8 mouse cellular contexts compared by ENCODE assay signal in genomic region chr9:53247953-53248397, GRCm38 (mm10). TPM values are rescaled to one million over a fixed set of nuclear protein-coding genes. Genes with fewer than 3 reads are reported as not detected.
DNase-seq lines count a peak whose midpoint lies in the region; ATAC-seq and TF ChIP-seq lines count a peak whose summit lies in the region.

Ddx10 (minus strand) TSS chr9:53248053.

- no peaks in the 10 kb centered on the region for H3K36me3 ChIP-seq in ES-Bruce4 (ENCODE audit: control insufficient read depth, insufficient read depth, low read length, poor library complexity, severe bottlenecking)
- no peaks in the 10 kb centered on the region for H3K36me3 ChIP-seq in forebrain, embryonic 13.5 days (ENCODE audit: poor library complexity, severe bottlenecking)
- H3K36me3 ChIP-seq in liver, postnatal 0 days (replicated peaks; ENCODE audit: insufficient read depth, low read length), result no peaks in the 10 kb centered on the region
- no peaks in the 10 kb centered on the region for H3K36me3 ChIP-seq in neural tube, embryonic 14.5 days (ENCODE audit: control insufficient read depth, insufficient read depth, low read length)

- no peak for TF ChIP-seq EP300 in ES-Bruce4 (IDR thresholded peaks at IDR 0.05; ENCODE audit: insufficient read depth, low read depth, low read length)
- peak; percentile 34; the same call in 1 of the 2 replicates for TF ChIP-seq EP300 in liver, postnatal 0 days (IDR thresholded peaks at IDR 0.05; ENCODE audit: low read depth)

- H3K4me2 ChIP-seq in forebrain, embryonic 13.5 days, result peak within 1 kb of the TSS; percentile 96
- peak within 1 kb of the TSS; percentile 99 for H3K4me2 ChIP-seq in liver, postnatal 0 days (ENCODE audit: low read depth, low read length)
- H3K4me2 ChIP-seq in neural tube, embryonic 14.5 days (ENCODE audit: low read depth, low read length), result peak within 1 kb of the TSS; percentile 64

- TF ChIP-seq CTCF in ES-Bruce4 (IDR thresholded peaks at IDR 0.05; ENCODE audit: low read depth, low read length), result no peak
- TF ChIP-seq CTCF in liver, postnatal 0 days (IDR thresholded peaks at IDR 0.05; ENCODE audit: low read depth), result no peak

- H3K9me3 ChIP-seq in ES-Bruce4 (replicated peaks; ENCODE audit: control insufficient read depth, insufficient read depth, low read length, poor library complexity, severe bottlenecking), result no peaks in the 10 kb centered on the region
- H3K9me3 ChIP-seq in forebrain, embryonic 13.5 days (replicated peaks), result no peaks in the 10 kb centered on the region
- H3K9me3 ChIP-seq in liver, postnatal 0 days (ENCODE audit: low read length), result no peaks in the 10 kb centered on the region
- H3K9me3 ChIP-seq in neural tube, embryonic 14.5 days (ENCODE audit: control insufficient read depth, low read length), result no peaks in the 10 kb centered on the region

- no peaks in the 10 kb centered on the region for H3K4me1 ChIP-seq in ES-Bruce4 (ENCODE audit: control insufficient read depth, insufficient read depth, low read length)
- H3K4me1 ChIP-seq in forebrain, embryonic 13.5 days, result peaks cover 15% of the 10 kb centered on the region
- H3K4me1 ChIP-seq in liver, postnatal 0 days (ENCODE audit: insufficient read depth), result peaks cover 8% of the 10 kb centered on the region
- H3K4me1 ChIP-seq in neural tube, embryonic 14.5 days (ENCODE audit: control insufficient read depth, insufficient read depth, low read length), result peaks cover 13% of the 10 kb centered on the region

- DNase-seq in heart, postnatal 10 days, result peak; percentile 98 to 99
- DNase-seq in large intestine, adult 2 months (ENCODE audit: low read depth, low spot score), result peak; percentile 97
- DNase-seq in liver, postnatal 0 days, result peak; percentile 96
- peak; percentile 97 for DNase-seq in testis, postnatal 10 days (ENCODE audit: low spot score)

- peak within 1 kb of the TSS; percentile 59 for H3K9ac ChIP-seq in ES-Bruce4 (ENCODE audit: low read depth, poor library complexity, severe bottlenecking)
- peak within 1 kb of the TSS; percentile 77 for H3K9ac ChIP-seq in forebrain, embryonic 13.5 days
- peak within 1 kb of the TSS; percentile 80 for H3K9ac ChIP-seq in liver, postnatal 0 days (replicated peaks)
- peak within 1 kb of the TSS; percentile 64 for H3K9ac ChIP-seq in neural tube, embryonic 14.5 days (replicated peaks; ENCODE audit: low read depth, low read length)

- H3K27ac ChIP-seq in ES-Bruce4 (ENCODE audit: insufficient read depth, low read length), result no peak within 1 kb of the TSS
- no peak within 1 kb of the TSS for H3K27ac ChIP-seq in forebrain, embryonic 13.5 days
- 0 out of 2 replicates have a peak within 1 kb of the TSS, but pooled peaks have one; percentile 34 for H3K27ac ChIP-seq in liver, postnatal 0 days (ENCODE audit: low read depth)
- no peak within 1 kb of the TSS for H3K27ac ChIP-seq in neural tube, embryonic 14.5 days (ENCODE audit: low read depth, low read length)

- WGBS in forebrain, embryonic 13.5 days, result under 1% methylated on average over 35 of the region's 35 CpGs
- under 1% methylated on average over 35 of the region's 35 CpGs for WGBS in large intestine, adult 2 months
- WGBS in liver, postnatal 0 days (ENCODE audit: insufficient replicate concordance), result 0% methylated on average over 35 of the region's 35 CpGs
- WGBS in neural tube, embryonic 14.5 days, result under 1% methylated on average over 35 of the region's 35 CpGs

- TF ChIP-seq POLR2A in ES-Bruce4 (IDR thresholded peaks at IDR 0.05; ENCODE audit: insufficient read depth, low read length), result no peak

- intact Hi-C loops in heart, postnatal 10 days (cut with DNase I), result loop anchor here (10.0 kb wide), 1 partner anchor 417 kb away; no protein-coding TSS in a partner anchor

- no peaks in the 10 kb centered on the region for H3K27me3 ChIP-seq in ES-Bruce4 (ENCODE audit: control insufficient read depth, insufficient read depth, low read length, poor library complexity, severe bottlenecking)
- H3K27me3 ChIP-seq in forebrain, embryonic 13.5 days, result no peaks in the 10 kb centered on the region
- H3K27me3 ChIP-seq in liver, postnatal 0 days (ENCODE audit: insufficient read depth, low read length), result no peaks in the 10 kb centered on the region
- H3K27me3 ChIP-seq in neural tube, embryonic 14.5 days (ENCODE audit: control insufficient read depth, insufficient read depth, low read length), result no peaks in the 10 kb centered on the region

- H3K4me3 ChIP-seq in ES-Bruce4 (ENCODE audit: low read depth, low read length), result peak within 1 kb of the TSS; percentile 80
- H3K4me3 ChIP-seq in forebrain, embryonic 13.5 days, result peak within 1 kb of the TSS; percentile 89
- peak within 1 kb of the TSS; percentile 94 for H3K4me3 ChIP-seq in liver, postnatal 0 days (ENCODE audit: low read depth, low read length)
- H3K4me3 ChIP-seq in neural tube, embryonic 14.5 days (ENCODE audit: low read depth, low read length), result peak within 1 kb of the TSS; percentile 74

- ATAC-seq in cerebellum, adult (ENCODE audit: insufficient number of reproducible peaks, low FRiP score, low TSS enrichment), result peak; percentile 100
- ATAC-seq in forebrain, embryonic 13.5 days, result peak; percentile 100
- ATAC-seq in liver, postnatal 0 days, result peak; percentile 99
- ATAC-seq in neural tube, embryonic 14.5 days (ENCODE audit: low read depth), result peak; percentile 99

RNA-seq across cellular contexts. Expression of gene Ddx10, which starts in this region (rescaled TPM):
- polyA plus RNA-seq in ES-Bruce4 (2011; ENCODE audit: insufficient read depth, insufficient read length, low read depth, missing spikeins), result 56.3 and 59.9 TPM in 2 replicates
- polyA plus RNA-seq in forebrain, embryonic 13.5 days (2015; fragmentation: Nextera tagmentation; extraction: Ambion mirVana), result 22.6 and 23.5 TPM in 2 replicates
- 10 to 100 TPM; 11.6 to 13.1 TPM for total RNA-seq in heart, postnatal 10 days (2021)
- 1.7 and 2.4 TPM in 2 replicates for polyA plus RNA-seq in large intestine, adult 2 months (2012; rRNA removed)
- polyA plus RNA-seq in liver, postnatal 0 days (2015; fragmentation: Nextera tagmentation; extraction: Ambion mirVana), result 8.8 TPM in 2 replicates
- 25.2 and 29.2 TPM in 2 replicates for polyA plus RNA-seq in neural tube, embryonic 14.5 days (2014; fragmentation: Nextera tagmentation; extraction: Ambion mirVana)
